Mouse (Mus musculus) heart, embryonic 11.5 days (tissue): Measurements from ENCODE around the gene Actn1. TPM values are rescaled to one million over a fixed set of nuclear protein-coding genes. Genes with fewer than 3 reads are reported as not detected.

ENCODE experiments used
- ATAC-seq: fragments of 200-750 bp; cut with Nextera tagmentation; replicated peaks from 2 replicates; pipeline ENCODE4 v1.8.0; 2017; ENCODE audit warnings: moderate library complexity; ENCODE audit not compliant: insufficient number of reproducible peaks, low FRiP score, low TSS enrichment
- H3K27ac ChIP-seq: fragments of 300-500 bp; sonication (generic); 2 replicates; pipeline ENCODE4 v1.5.1; 2014; ENCODE audit warnings: mild to moderate bottlenecking, low read depth, low read length
- H3K27me3 ChIP-seq: fragments of 300-500 bp; sonication (generic); 2 replicates; pipeline ENCODE4 v1.6.1; 2014; ENCODE audit warnings: mild to moderate bottlenecking, low read length, mixed read lengths; ENCODE audit not compliant: control insufficient read depth, insufficient read depth
- H3K36me3 ChIP-seq: fragments of 300-500 bp; sonication (generic); 2 replicates; pipeline ENCODE4 v1.6.1; 2014; ENCODE audit warnings: mild to moderate bottlenecking, low read length, moderate library complexity, mixed read lengths; ENCODE audit not compliant: control insufficient read depth, insufficient read depth
- H3K4me1 ChIP-seq: fragments of 300-500 bp; sonication (generic); 2 replicates; pipeline ENCODE4 v1.6.1; 2014; ENCODE audit warnings: low read length; ENCODE audit not compliant: control insufficient read depth, insufficient read depth
- H3K4me2 ChIP-seq: fragments of 300-500 bp; sonication (generic); 2 replicates; pipeline ENCODE4 v1.6.1; 2014; ENCODE audit warnings: mild to moderate bottlenecking, moderate library complexity
- H3K4me3 ChIP-seq: fragments of 300-500 bp; sonication (generic); 2 replicates; pipeline ENCODE4 v1.5.1; 2014; ENCODE audit warnings: low read depth, low read length
- H3K9ac ChIP-seq: fragments of 300-500 bp; sonication (generic); 2 replicates; pipeline ENCODE4 v1.6.1; 2014; ENCODE audit warnings: mild to moderate bottlenecking, low read depth, low read length, moderate library complexity
- H3K9me3 ChIP-seq: fragments of 300-500 bp; sonication (generic); replicated peaks from 2 replicates; pipeline ENCODE4 v1.6.1; 2016; ENCODE audit warnings: low read length; ENCODE audit not compliant: control insufficient read depth
- WGBS: fragments of 180-500 bp; shearing (Covaris S2); extraction: QIAGEN DNeasy Blood & Tissue Kit; methylation state at CpG from one replicate; pipeline ENCODE4 v1.1.7; 2014; ENCODE audit not compliant: insufficient replicate concordance; 5-methylcytosine and 5-hydroxymethylcytosine counted together
- polyA plus RNA-seq: library from polyadenylated mRNA; unstranded; fragments of >200 nt; fragmentation: Nextera tagmentation; extraction: Ambion mirVana; gene quantifications from 2 replicates; pipeline ENCODE4 v1.2.1, GENCODE M21; 2014

The Actn1 gene
- polyA plus RNA-seq, 1 experiment from 2014 or later: 53.2 TPM

DNA sequence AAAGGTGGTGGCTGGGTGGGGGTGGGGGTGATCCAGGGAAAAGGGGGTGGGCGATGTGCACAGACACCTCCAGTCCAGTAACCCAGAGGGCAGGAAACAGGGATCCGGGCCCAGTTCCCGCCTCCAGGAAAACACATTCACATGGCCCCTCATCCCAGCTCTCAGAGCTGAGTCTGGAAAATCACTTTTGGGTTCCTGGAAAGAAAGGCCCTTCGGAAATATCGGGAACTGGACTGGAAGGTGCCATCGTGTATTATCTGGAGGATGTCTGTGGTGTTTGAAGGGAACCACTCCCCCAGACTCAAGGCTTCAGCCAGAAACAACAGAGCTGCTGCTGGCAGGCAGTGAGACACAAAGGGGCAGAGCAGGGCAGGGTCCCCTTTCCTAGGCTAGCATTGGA lies 10.6 kb downstream of the Actn1 start:
- ATAC-seq: no peak
- peaks cover 72% of the 10 kb centered on the region for H3K4me1 ChIP-seq

GRCm38 (mm10) chr12:80247067-80247466 lies 13.1 kb downstream of the Actn1 start:
- Histone ChIP-seq H3K9ac (no peak overlapping the region), H3K36me3 (no peaks in the 10 kb centered on the region), H3K27ac (no peak overlapping the region), H3K4me1 (peaks cover 83% of the 10 kb centered on the region), H3K27me3 (no peaks in the 10 kb centered on the region), H3K9me3 (no peaks in the 10 kb centered on the region), H3K4me2 (no peak overlapping the region), H3K4me3 (no peak overlapping the region)
- ATAC-seq: no peak
- WGBS: 70% methylated on average over 5 of the region's 5 CpGs

More for the DNA sequence above, 10.6 kb downstream of the Actn1 start:
- no peaks in the 10 kb centered on the region for H3K27me3 ChIP-seq
- H3K4me3 ChIP-seq: no peak overlapping the region
- no peak overlapping the region for H3K9ac ChIP-seq
- H3K9me3 ChIP-seq: no peaks in the 10 kb centered on the region
- 0 out of 2 replicates have a peak overlapping the region, but pooled peaks have one; percentile 15 for H3K4me2 ChIP-seq
- H3K27ac ChIP-seq: peak overlapping the region; percentile 50; the same call in 1 of the 2 replicates
- H3K36me3 ChIP-seq: no peaks in the 10 kb centered on the region
- 46% methylated on average over 6 of the region's 6 CpGs for WGBS

DNA sequence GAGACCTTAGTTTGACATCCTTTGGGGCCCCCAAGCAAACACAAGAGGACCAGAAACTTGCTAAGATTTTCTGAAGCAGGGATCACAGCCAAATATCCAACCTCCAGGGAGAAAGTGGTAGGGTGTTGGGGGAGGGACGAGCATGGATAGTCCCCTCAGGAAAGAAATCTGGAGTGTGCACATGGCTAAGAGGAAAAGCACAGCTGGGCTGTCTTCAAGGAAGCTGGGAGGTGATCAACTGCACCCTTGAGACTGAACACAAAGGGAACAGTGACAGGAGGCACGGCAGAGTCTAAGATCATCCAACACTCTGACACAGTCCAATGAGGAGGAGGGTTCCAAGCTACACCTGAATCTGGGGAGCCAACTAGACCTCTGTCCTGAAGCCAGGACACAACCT lies 13.7 kb downstream of the Actn1 start:
- H3K4me3 ChIP-seq: no peak overlapping the region
- H3K9me3 ChIP-seq: no peaks in the 10 kb centered on the region
- H3K4me1 ChIP-seq: peaks cover 77% of the 10 kb centered on the region
- no peaks in the 10 kb centered on the region for H3K27me3 ChIP-seq
- no peak overlapping the region for H3K4me2 ChIP-seq
- no peaks in the 10 kb centered on the region for H3K36me3 ChIP-seq
- no peak for ATAC-seq
- H3K9ac ChIP-seq: no peak overlapping the region
- no peak overlapping the region for H3K27ac ChIP-seq
- 51% methylated on average over 2 of the region's 2 CpGs for WGBS

GRCm38 (mm10) chr12:80244755-80245154 lies 15.4 kb downstream of the Actn1 start:
- WGBS: 97% methylated on average over 1 of the region's 1 CpGs
- Histone ChIP-seq H3K9me3 (no peaks in the 10 kb centered on the region), H3K9ac (no peak overlapping the region), H3K4me1 (peaks cover 71% of the 10 kb centered on the region), H3K27ac (no peak overlapping the region), H3K4me2 (no peak overlapping the region), H3K27me3 (no peaks in the 10 kb centered on the region), H3K36me3 (no peaks in the 10 kb centered on the region), H3K4me3 (no peak overlapping the region)
- no peak for ATAC-seq

GRCm38 (mm10) chr12:80244127-80244526 lies 16.0 kb downstream of the Actn1 start:
- Histone ChIP-seq H3K27ac (no peak overlapping the region), H3K36me3 (no peaks in the 10 kb centered on the region), H3K9ac (no peak overlapping the region), H3K4me1 (peaks cover 74% of the 10 kb centered on the region), H3K27me3 (no peaks in the 10 kb centered on the region), H3K4me2 (no peak overlapping the region), H3K4me3 (no peak overlapping the region), H3K9me3 (no peaks in the 10 kb centered on the region)
- no peak for ATAC-seq
- 64% methylated on average over 6 of the region's 6 CpGs for WGBS

DNA sequence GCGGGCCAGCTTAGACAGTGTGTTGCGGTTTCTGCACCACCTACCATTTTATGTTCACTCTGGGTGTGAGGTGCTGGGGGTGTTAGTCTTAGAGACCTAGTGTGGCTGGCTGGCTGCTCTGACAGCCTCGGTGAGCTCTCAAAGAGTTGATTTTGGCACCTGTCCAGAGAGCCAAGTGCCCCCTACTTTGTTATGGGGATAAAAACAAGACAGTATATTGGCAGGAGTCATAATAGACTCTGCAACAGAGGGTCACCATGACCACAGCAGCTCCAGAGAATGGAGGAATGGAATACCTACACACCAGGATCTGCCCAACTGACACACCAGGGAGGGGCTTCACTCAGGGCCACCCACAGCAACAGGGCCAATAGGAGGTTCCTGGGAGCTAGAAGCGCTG lies 16.8 kb downstream of the Actn1 start:
- Histone ChIP-seq H3K27ac (no peak overlapping the region), H3K9ac (no peak overlapping the region), H3K9me3 (no peaks in the 10 kb centered on the region), H3K27me3 (no peaks in the 10 kb centered on the region), H3K36me3 (no peaks in the 10 kb centered on the region), H3K4me1 (peaks cover 74% of the 10 kb centered on the region), H3K4me2 (no peak overlapping the region), H3K4me3 (no peak overlapping the region)
- no peak for ATAC-seq
- 70% methylated on average over 4 of the region's 4 CpGs for WGBS

DNA sequence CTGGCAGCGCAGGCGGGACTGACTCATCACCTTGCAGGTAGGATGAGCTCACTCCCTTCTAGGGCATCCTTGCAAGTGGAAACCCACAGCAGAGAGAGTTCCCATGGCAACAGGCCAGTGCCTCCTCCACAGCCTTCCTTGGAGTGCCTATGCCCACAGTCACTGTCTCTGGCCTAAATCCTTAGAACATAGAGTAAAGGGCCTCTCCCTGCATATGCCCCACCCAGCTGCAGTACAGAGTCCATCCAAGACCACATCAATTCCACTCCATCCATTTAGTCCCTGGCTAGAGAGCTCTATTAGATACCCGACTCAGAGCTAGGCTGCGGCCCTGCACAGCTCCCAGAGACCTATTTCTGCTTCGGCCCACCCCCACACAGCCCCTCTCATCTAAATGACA lies 20.7 kb downstream of the Actn1 start:
- H3K27ac ChIP-seq: no peak overlapping the region
- no peak for ATAC-seq
- no peak overlapping the region for H3K9ac ChIP-seq
- H3K9me3 ChIP-seq: no peaks in the 10 kb centered on the region
- H3K4me2 ChIP-seq: no peak overlapping the region
- peaks cover 45% of the 10 kb centered on the region for H3K4me1 ChIP-seq
- H3K36me3 ChIP-seq: no peaks in the 10 kb centered on the region
- no peaks in the 10 kb centered on the region for H3K27me3 ChIP-seq
- no peak overlapping the region for H3K4me3 ChIP-seq
- 75% methylated on average over 5 of the region's 5 CpGs for WGBS

DNA sequence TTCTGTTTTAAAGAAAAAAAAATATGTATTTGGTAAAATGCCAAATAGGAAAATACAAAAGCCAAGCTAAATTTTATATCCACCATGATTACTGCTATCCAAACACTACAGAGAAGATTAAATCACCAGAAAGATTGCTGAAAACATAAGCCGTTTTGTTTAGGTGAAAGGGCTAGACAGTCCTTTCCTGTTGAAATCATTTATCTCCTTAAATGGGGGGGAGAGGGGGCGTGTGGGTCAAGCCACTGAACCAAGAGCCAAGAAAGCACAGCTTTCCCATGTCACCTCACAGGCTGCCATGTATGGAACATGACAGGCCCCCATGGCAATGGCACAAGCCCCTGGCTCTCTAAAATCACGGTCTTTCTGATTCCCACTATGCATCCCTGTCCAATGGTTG lies 21.6 kb downstream of the Actn1 start:
- H3K27me3 ChIP-seq: no peaks in the 10 kb centered on the region
- 0 out of 2 replicates have a peak, but pooled peaks cover 3% of the 10 kb centered on the region for H3K36me3 ChIP-seq
- no peak for ATAC-seq
- H3K4me1 ChIP-seq: peaks cover 36% of the 10 kb centered on the region
- no peak overlapping the region for H3K9ac ChIP-seq
- H3K27ac ChIP-seq: no peak overlapping the region
- H3K9me3 ChIP-seq: no peaks in the 10 kb centered on the region
- 53% methylated on average over 3 of the region's 3 CpGs for WGBS
- no peak overlapping the region for H3K4me2 ChIP-seq
- no peak overlapping the region for H3K4me3 ChIP-seq

DNA sequence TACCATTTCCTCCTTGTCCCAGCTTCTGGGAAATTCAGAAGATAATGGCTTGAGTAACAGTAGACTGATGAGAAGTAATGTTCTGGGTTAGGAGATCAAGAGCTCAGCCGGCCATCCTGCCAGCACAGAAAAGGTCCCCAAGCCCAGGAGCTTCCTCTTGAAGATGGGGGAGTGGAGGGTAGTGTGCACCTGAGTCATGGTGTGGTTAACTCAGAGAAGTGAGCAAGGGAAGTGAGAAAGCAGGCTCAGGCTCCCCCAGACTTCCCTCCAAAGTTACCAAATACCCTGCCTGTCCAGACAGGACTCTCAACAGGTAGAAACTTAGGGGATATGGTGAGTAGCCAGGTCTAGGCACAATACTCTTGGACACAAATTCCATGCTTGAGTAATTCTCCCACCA lies 24.9 kb downstream of the Actn1 start:
- Histone ChIP-seq H3K4me1 (peaks cover 40% of the 10 kb centered on the region), H3K4me3 (no peak overlapping the region), H3K4me2 (no peak overlapping the region), H3K9ac (no peak overlapping the region), H3K27ac (no peak overlapping the region), H3K9me3 (no peaks in the 10 kb centered on the region), H3K27me3 (no peaks in the 10 kb centered on the region), H3K36me3 (0 out of 2 replicates have a peak, but pooled peaks cover 3% of the 10 kb centered on the region)
- ATAC-seq: no peak
- 66% methylated on average over 1 of the region's 1 CpGs for WGBS
